Mouse (Mus musculus) lung, adult 2 months (tissue): Measurements from ENCODE around the gene Dner.

Experiments used
- CTCF ChIP-seq: fragments of 200-500 bp; IDR thresholded peaks from 2 replicates; pipeline ENCODE4 v1.5.1; 2011; ENCODE audit warnings: mild to moderate bottlenecking, low read length, control low read depth; ENCODE audit not compliant: insufficient read depth
- POLR2A ChIP-seq: fragments of 200-500 bp; IDR thresholded peaks from 2 replicates; pipeline ENCODE4 v1.6.1; 2011; ENCODE audit warnings: low read depth, mild to moderate bottlenecking, control low read depth, low read length, borderline replicate concordance; ENCODE audit errors: extremely low read depth

DNA sequence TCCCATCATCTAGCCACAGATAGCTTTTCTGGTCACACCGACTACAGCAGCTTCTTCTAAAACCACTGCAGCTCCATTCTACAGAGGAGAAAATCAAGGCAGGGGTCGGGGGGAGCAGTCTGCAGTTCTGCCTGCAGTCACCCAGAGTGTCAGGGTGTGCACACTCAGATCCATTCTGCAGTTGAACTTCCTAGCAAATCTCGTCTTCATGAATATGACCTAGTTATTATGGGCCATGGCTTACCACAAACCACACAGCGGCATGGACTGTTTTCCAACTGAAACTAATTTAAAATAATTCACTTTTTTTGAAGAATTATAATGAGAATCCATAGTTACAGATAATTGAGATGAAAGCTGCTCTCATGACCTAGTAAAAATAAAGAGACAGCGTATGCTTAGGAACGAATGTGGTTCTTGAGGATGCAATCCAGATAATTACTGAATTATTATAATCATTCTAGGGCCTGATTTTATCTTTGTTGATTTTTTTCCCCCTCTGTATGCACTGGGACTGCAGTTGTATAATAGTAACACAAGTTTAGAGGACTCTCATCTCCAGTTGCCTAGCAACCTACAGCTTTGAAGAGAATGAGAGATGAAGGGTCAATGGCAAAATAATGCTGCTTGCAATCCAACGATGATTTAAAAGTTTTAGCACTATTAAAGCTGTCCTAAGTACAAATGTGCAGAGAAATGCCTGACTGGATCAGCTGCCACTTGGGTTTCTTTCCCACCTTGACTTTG is 27.7 kb downstream of the Dner start:
- no peak for TF ChIP-seq CTCF
- TF ChIP-seq POLR2A: no peak
